Mouse (Mus musculus) central nervous system, embryonic 18 days (tissue): Measurements from ENCODE around the gene Vmn2r11. TPM values are rescaled to one million over a fixed set of nuclear protein-coding genes. Genes with fewer than 3 reads are reported as not detected.

Experiments
- polyA plus RNA-seq: library from polyadenylated mRNA; depleted of rRNA; stranded (reverse); fragments of >200 nt; gene quantifications from 2 replicates; pipeline ENCODE4 v1.2.3, GENCODE M21; 2012; rRNA removed

The Vmn2r11 gene
- not detected in 2 replicates for polyA plus RNA-seq

DNA sequence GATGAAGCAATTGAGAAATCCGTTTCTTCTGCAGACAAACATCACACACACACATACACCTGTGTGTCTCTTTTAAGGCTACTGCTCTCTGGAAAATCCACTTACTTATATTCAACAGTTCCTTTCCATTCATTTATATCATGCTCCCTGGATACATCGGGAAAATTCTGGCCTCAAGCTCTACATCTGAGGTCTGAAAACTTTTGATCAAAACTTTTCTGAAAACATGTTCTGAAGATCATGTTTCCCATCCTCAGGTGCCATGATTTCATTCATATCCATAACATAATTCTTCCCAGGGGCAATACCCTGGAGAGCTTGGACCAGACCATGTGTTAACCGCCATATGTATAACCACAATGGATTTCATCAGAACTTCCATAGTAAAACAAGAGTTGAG lies at the start of gene Vmn2r11:
Gene Vmn2r11, minus strand, starts transcription at position 101 of the 400 bp plus-strand sequence.

DNA sequence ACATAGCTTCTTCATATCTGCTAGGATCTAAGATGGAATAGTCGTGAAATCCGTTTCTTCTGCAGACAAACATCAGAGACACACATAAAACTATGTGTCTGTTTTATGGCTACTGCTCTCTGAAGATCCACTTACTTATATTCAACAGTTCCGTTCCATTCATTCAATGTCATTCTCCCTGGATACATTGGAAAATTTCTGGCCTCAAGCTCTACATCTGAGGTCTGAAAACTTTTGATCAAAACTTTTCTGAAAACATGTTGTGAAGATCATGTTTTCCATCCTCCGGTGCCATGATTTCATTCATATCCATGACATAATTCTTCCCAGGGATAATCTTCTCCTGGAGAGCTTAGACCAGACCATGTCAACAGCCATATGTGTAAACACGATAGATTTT lies 38.5 kb upstream of the Vmn2r11 start, which contains the start of gene Vmn2r12:
Gene Vmn2r12, minus strand, starts transcription at position 101 of the 400 bp plus-strand sequence.

DNA sequence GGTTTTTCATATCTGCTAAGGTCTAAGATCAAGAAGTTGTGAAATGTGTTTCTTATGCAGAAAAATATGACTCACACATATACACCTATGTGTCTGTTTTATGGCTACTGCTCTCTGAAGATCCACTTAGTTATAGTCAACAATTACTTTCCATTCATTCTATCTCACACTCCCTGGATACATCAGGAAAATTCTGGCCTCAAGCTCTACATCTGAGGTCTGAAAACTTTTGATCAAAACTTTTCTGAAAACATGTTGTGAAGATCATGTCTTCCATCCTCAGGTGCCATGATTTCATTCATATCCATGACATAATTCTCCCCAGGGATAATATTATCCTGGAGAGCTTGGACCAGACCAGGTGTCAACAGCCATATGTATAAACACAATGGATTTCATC lies 52.9 kb downstream of the Vmn2r11 start, which contains the start of gene Vmn2r10:
Gene Vmn2r10, minus strand, starts transcription at position 101 of the 400 bp plus-strand sequence.

Other genes starting within 250 kb of the Vmn2r11 start
- gene Vmn2r9, start 207.0 kb downstream of the Vmn2r11 start, polyA plus RNA-seq, result not detected in 2 replicates
- not detected in 2 replicates for gene Vmn2r10, start 53.0 kb downstream of the Vmn2r11 start, polyA plus RNA-seq
- not detected in 2 replicates for gene Vmn2r12, start 38.4 kb upstream of the Vmn2r11 start, polyA plus RNA-seq
- not detected in 2 replicates for gene Vmn2r13, start 132.6 kb upstream of the Vmn2r11 start, polyA plus RNA-seq
- not detected in 2 replicates for gene Vmn2r14, start 165.1 kb upstream of the Vmn2r11 start, polyA plus RNA-seq
- gene Vmn2r15, start 238.1 kb upstream of the Vmn2r11 start, polyA plus RNA-seq, result not detected in 2 replicates